Mouse (Mus musculus): Measurements from ENCODE around the gene Aco1. TPM values are rescaled to one million over a fixed set of nuclear protein-coding genes. Genes with fewer than 3 reads are reported as not detected.
"Not testable (repeated sequence)": the region's sequence is repeated elsewhere in the genome, so short reads cannot be mapped to it uniquely, and the experiment has no call there.

Gene Aco1
- 53.3 and 54.3 TPM in 2 replicates for polyA plus RNA-seq (2016; fragmentation: Nextera tagmentation; extraction: Ambion mirVana)

GRCm38 (mm10) chr4:40142743-40143532, at the start of gene Aco1:
TSS of gene Aco1 (plus strand) at chr4:40143081.
- WGBS, result under 1% methylated on average over 46 of the region's 46 CpGs
- peak within 1 kb of the TSS; percentile 94 for H3K27ac ChIP-seq
- peak; percentile 92 for DNase-seq (ENCODE audit: extremely low spot score, low spot score)
- no peaks in the 10 kb centered on the region for H3K27me3 ChIP-seq (ENCODE audit: poor library complexity, severe bottlenecking)
- H3K9me3 ChIP-seq, result no peaks in the 10 kb centered on the region
- H3K4me3 ChIP-seq, result peak within 1 kb of the TSS; percentile 70
- 0 out of 2 replicates have a peak, but pooled peaks cover 2% of the 10 kb centered on the region for H3K36me3 ChIP-seq (replicated peaks)
- peaks cover 25% of the 10 kb centered on the region for H3K4me1 ChIP-seq

- H3K4me1 ChIP-seq, result peaks cover under 1% of the 10 kb centered on the region
- no peaks in the 10 kb centered on the region for H3K9me3 ChIP-seq
- H3K27me3 ChIP-seq (ENCODE audit: poor library complexity, severe bottlenecking), result no peaks in the 10 kb centered on the region
- no peak for DNase-seq (ENCODE audit: extremely low spot score, low spot score)
- no peak overlapping the region for H3K27ac ChIP-seq
- H3K4me3 ChIP-seq, result no peak overlapping the region
- no peaks in the 10 kb centered on the region for H3K36me3 ChIP-seq (replicated peaks)
- 82% methylated on average over 2 of the region's 2 CpGs for WGBS
These were observed 47.9 kb upstream of the Aco1 start for GRCm38 (mm10) chr4:40094974-40095373.

GRCm38 (mm10) chr4:40102996-40103395, 39.9 kb upstream of the Aco1 start:
- DNase-seq (ENCODE audit: extremely low spot score, low spot score), result no peak
- Histone ChIP-seq H3K4me1 (peaks cover 13% of the 10 kb centered on the region), H3K9me3 (no peaks in the 10 kb centered on the region), H3K27ac (no peak overlapping the region), H3K36me3 (replicated peaks) (no peaks in the 10 kb centered on the region), H3K27me3 (ENCODE audit: poor library complexity, severe bottlenecking) (no peaks in the 10 kb centered on the region), H3K4me3 (no peak overlapping the region)
- WGBS, result 88% methylated on average over 1 of the region's 1 CpGs

- no peaks in the 10 kb centered on the region for H3K9me3 ChIP-seq
- no peaks in the 10 kb centered on the region for H3K27me3 ChIP-seq (ENCODE audit: poor library complexity, severe bottlenecking)
- no peak for DNase-seq (ENCODE audit: extremely low spot score, low spot score)
- peaks cover 13% of the 10 kb centered on the region for H3K4me1 ChIP-seq
- 37% methylated on average over 8 of the region's 8 CpGs for WGBS
- no peak overlapping the region for H3K27ac ChIP-seq
- H3K4me3 ChIP-seq, result no peak overlapping the region
- no peaks in the 10 kb centered on the region for H3K36me3 ChIP-seq (replicated peaks)
These were observed 36.8 kb upstream of the Aco1 start for GRCm38 (mm10) chr4:40106004-40106536.

GRCm38 (mm10) chr4:40108030-40108429, 34.9 kb upstream of the Aco1 start:
- 89% methylated on average over 4 of the region's 4 CpGs for WGBS
- DNase-seq (ENCODE audit: extremely low spot score, low spot score), result no peak
- no peaks in the 10 kb centered on the region for H3K27me3 ChIP-seq (ENCODE audit: poor library complexity, severe bottlenecking)
- no peak overlapping the region for H3K27ac ChIP-seq
- H3K36me3 ChIP-seq (replicated peaks), result no peaks in the 10 kb centered on the region
- H3K4me1 ChIP-seq, result peaks cover 13% of the 10 kb centered on the region
- H3K9me3 ChIP-seq, result no peaks in the 10 kb centered on the region
- no peak overlapping the region for H3K4me3 ChIP-seq

GRCm38 (mm10) chr4:40113173-40113572, 29.7 kb upstream of the Aco1 start:
- 88% methylated on average over 1 of the region's 1 CpGs for WGBS
- H3K27me3 ChIP-seq (ENCODE audit: poor library complexity, severe bottlenecking), result no peaks in the 10 kb centered on the region
- no peak overlapping the region for H3K27ac ChIP-seq
- H3K4me1 ChIP-seq, result no peaks in the 10 kb centered on the region
- H3K4me3 ChIP-seq, result no peak overlapping the region
- no peak for DNase-seq (ENCODE audit: extremely low spot score, low spot score)
- H3K9me3 ChIP-seq, result no peaks in the 10 kb centered on the region
- no peaks in the 10 kb centered on the region for H3K36me3 ChIP-seq (replicated peaks)

GRCm38 (mm10) chr4:40121221-40121620, 21.7 kb upstream of the Aco1 start:
- H3K27ac ChIP-seq, result no peak overlapping the region
- 85% methylated on average over 3 of the region's 3 CpGs for WGBS

GRCm38 (mm10) chr4:40122291-40122690, 20.6 kb upstream of the Aco1 start:
- H3K9me3 ChIP-seq; H3K36me3 ChIP-seq (replicated peaks); DNase-seq (ENCODE audit: extremely low spot score, low spot score); H3K27me3 ChIP-seq (ENCODE audit: poor library complexity, severe bottlenecking); H3K27ac ChIP-seq; H3K4me3 ChIP-seq; H3K4me1 ChIP-seq: not testable (repeated sequence)
- 92% methylated on average over 1 of the region's 1 CpGs for WGBS

More at GRCm38 (mm10) chr4:40121221-40121620, 21.7 kb upstream of the Aco1 start:
- Histone ChIP-seq H3K4me1 (no peaks in the 10 kb centered on the region), H3K4me3 (no peak overlapping the region), H3K9me3 (no peaks in the 10 kb centered on the region), H3K36me3 (replicated peaks) (no peaks in the 10 kb centered on the region), H3K27me3 (ENCODE audit: poor library complexity, severe bottlenecking) (no peaks in the 10 kb centered on the region)
- DNase-seq (ENCODE audit: extremely low spot score, low spot score), result no peak

GRCm38 (mm10) chr4:40134468-40135102, 8.3 kb upstream of the Aco1 start:
- WGBS, result 23% methylated on average over 9 of the region's 9 CpGs
- Histone ChIP-seq H3K27me3 (ENCODE audit: poor library complexity, severe bottlenecking) (no peaks in the 10 kb centered on the region), H3K27ac (no peak overlapping the region), H3K9me3 (no peaks in the 10 kb centered on the region), H3K36me3 (replicated peaks) (no peaks in the 10 kb centered on the region), H3K4me1 (no peaks in the 10 kb centered on the region), H3K4me3 (no peak overlapping the region)
- peak; percentile 71 for DNase-seq (ENCODE audit: extremely low spot score, low spot score)

- DNase-seq (ENCODE audit: extremely low spot score, low spot score), result no peak
- no peaks in the 10 kb centered on the region for H3K4me1 ChIP-seq
- H3K9me3 ChIP-seq, result no peaks in the 10 kb centered on the region
- H3K27me3 ChIP-seq (ENCODE audit: poor library complexity, severe bottlenecking), result no peaks in the 10 kb centered on the region
- H3K27ac ChIP-seq, result no peak overlapping the region
- 93% methylated on average over 4 of the region's 4 CpGs for WGBS
- no peaks in the 10 kb centered on the region for H3K36me3 ChIP-seq (replicated peaks)
- H3K4me3 ChIP-seq, result no peak overlapping the region
These were observed 6.4 kb upstream of the Aco1 start for GRCm38 (mm10) chr4:40136519-40136918.

- Histone ChIP-seq H3K27me3 (ENCODE audit: poor library complexity, severe bottlenecking) (no peaks in the 10 kb centered on the region), H3K27ac (no peak overlapping the region), H3K36me3 (replicated peaks) (no peaks in the 10 kb centered on the region), H3K9me3 (no peaks in the 10 kb centered on the region), H3K4me3 (no peak overlapping the region), H3K4me1 (peaks cover 20% of the 10 kb centered on the region)
- no peak for DNase-seq (ENCODE audit: extremely low spot score, low spot score)
- WGBS, result 84% methylated on average over 3 of the region's 3 CpGs
These were observed 3.1 kb upstream of the Aco1 start for GRCm38 (mm10) chr4:40139663-40140255.

- under 1% methylated on average over 27 of the region's 27 CpGs for WGBS
- no peaks in the 10 kb centered on the region for H3K9me3 ChIP-seq
- H3K36me3 ChIP-seq (replicated peaks), result 0 out of 2 replicates have a peak, but pooled peaks cover 2% of the 10 kb centered on the region
- H3K4me1 ChIP-seq, result peaks cover 25% of the 10 kb centered on the region
- no peaks in the 10 kb centered on the region for H3K27me3 ChIP-seq (ENCODE audit: poor library complexity, severe bottlenecking)
- peak overlapping the region; percentile 70 for H3K4me3 ChIP-seq
- peak overlapping the region; percentile 94 for H3K27ac ChIP-seq
- DNase-seq (ENCODE audit: extremely low spot score, low spot score), result no peak
These were observed 621 bp downstream of the Aco1 start for GRCm38 (mm10) chr4:40143533-40143871.

- Histone ChIP-seq H3K27me3 (ENCODE audit: poor library complexity, severe bottlenecking) (no peaks in the 10 kb centered on the region), H3K36me3 (replicated peaks) (0 out of 2 replicates have a peak, but pooled peaks cover 2% of the 10 kb centered on the region), H3K4me1 (peaks cover 25% of the 10 kb centered on the region), H3K9me3 (no peaks in the 10 kb centered on the region), H3K27ac (no peak overlapping the region), H3K4me3 (peak overlapping the region; percentile 70)
- WGBS, result 48% methylated on average over 1 of the region's 1 CpGs
- no peak for DNase-seq (ENCODE audit: extremely low spot score, low spot score)
These were observed 1.7 kb downstream of the Aco1 start for GRCm38 (mm10) chr4:40144543-40144942.
